Mouse (Mus musculus) forebrain, embryonic 11.5 days (tissue): ENCODE measurements around the gene Mgat5b. TPM values are rescaled to one million over a fixed set of nuclear protein-coding genes. Genes with fewer than 3 reads are reported as not detected.

Experiments
- ATAC-seq: fragments of 200-750 bp; cut with Nextera tagmentation; replicated peaks from 2 replicates; pipeline ENCODE4 v1.8.0; 2017; ENCODE audit warnings: moderate TSS enrichment; ENCODE audit not compliant: low FRiP score
- DNase-seq: peaks from one replicate; pipeline ENCODE4 v3.0.0-alpha.2; 2017; ENCODE audit warnings: low spot score
- H3K27ac ChIP-seq: fragments of 300-500 bp; sonication (generic); 2 replicates; pipeline ENCODE4 v1.5.1; 2014; ENCODE audit warnings: low read depth, low read length
- H3K27me3 ChIP-seq: fragments of 300-500 bp; sonication (generic); 2 replicates; pipeline ENCODE4 v1.6.1; 2014; ENCODE audit warnings: mild to moderate bottlenecking, low read length, mixed read lengths; ENCODE audit not compliant: control insufficient read depth, insufficient read depth
- H3K36me3 ChIP-seq: fragments of 300-500 bp; sonication (generic); 2 replicates; pipeline ENCODE4 v1.6.1; 2014; ENCODE audit warnings: mild to moderate bottlenecking, low read length, moderate library complexity, mixed read lengths; ENCODE audit not compliant: control insufficient read depth, insufficient read depth
- H3K4me1 ChIP-seq: fragments of 300-500 bp; sonication (generic); replicated peaks from 2 replicates; pipeline ENCODE4 v1.6.1; 2014; ENCODE audit warnings: low read length, mixed read lengths; ENCODE audit not compliant: control insufficient read depth, insufficient read depth
- H3K4me2 ChIP-seq: fragments of 300-500 bp; sonication (generic); 2 replicates; pipeline ENCODE4 v1.6.1; 2014; ENCODE audit warnings: low read depth, mild to moderate bottlenecking, low read length, moderate library complexity, mixed read lengths; ENCODE audit not compliant: severe bottlenecking
- H3K4me3 ChIP-seq: fragments of 300-500 bp; sonication (generic); 2 replicates; pipeline ENCODE4 v1.5.1; 2014; ENCODE audit warnings: low read depth, low read length
- H3K9ac ChIP-seq: fragments of 300-500 bp; sonication (generic); 2 replicates; pipeline ENCODE4 v1.6.1; 2014; ENCODE audit warnings: low read length
- H3K9me3 ChIP-seq: fragments of 300-500 bp; sonication (generic); 2 replicates; pipeline ENCODE4 v1.6.1; 2016; ENCODE audit warnings: low read length, mixed read lengths; ENCODE audit not compliant: control insufficient read depth
- WGBS: fragments of 180-500 bp; shearing (Covaris S2); extraction: QIAGEN DNeasy Blood & Tissue Kit; methylation state at CpG from one replicate; pipeline ENCODE4 v1.1.7; 2014; 5-methylcytosine and 5-hydroxymethylcytosine counted together
- polyA plus RNA-seq: library from polyadenylated mRNA; unstranded; fragments of >200 nt; fragmentation: Nextera tagmentation; extraction: Ambion mirVana; gene quantifications from 2 replicates; pipeline ENCODE4 v1.2.1, GENCODE M21; 2014

Mgat5b gene
- polyA plus RNA-seq, 1 experiment from 2014 or later: 9.3 TPM

DNA sequence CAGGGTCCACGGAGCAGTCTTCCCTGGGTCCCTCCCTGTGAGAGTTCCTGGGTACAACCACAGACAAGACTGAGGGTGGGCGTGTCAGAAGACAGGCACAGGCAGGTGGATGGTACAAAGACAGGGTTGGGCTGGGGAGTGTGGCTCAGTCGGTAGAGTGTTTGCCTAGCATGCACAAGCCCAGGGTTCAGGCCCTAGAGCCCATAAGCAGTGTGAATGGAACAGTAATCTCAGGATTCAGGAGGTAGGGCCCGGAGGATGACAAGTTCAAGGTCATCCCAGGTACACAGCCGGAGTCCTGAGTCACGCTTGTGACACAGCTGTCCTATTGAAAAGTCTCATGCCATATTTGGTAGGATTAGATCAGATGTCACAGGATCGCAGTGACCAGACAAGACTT, 55.7 kb downstream of the Mgat5b start:
- no peaks in the 10 kb centered on the region for H3K36me3 ChIP-seq
- DNase-seq (no peak), ATAC-seq (no peak)
- H3K4me1 ChIP-seq: no peaks in the 10 kb centered on the region
- 89% methylated on average over 7 of the region's 7 CpGs for WGBS
- no peaks in the 10 kb centered on the region for H3K9me3 ChIP-seq
- no peaks in the 10 kb centered on the region for H3K27me3 ChIP-seq
- no peak overlapping the region for H3K4me3 ChIP-seq
- H3K9ac ChIP-seq: no peak overlapping the region
- H3K27ac ChIP-seq: no peak overlapping the region
- no peak overlapping the region for H3K4me2 ChIP-seq

DNA sequence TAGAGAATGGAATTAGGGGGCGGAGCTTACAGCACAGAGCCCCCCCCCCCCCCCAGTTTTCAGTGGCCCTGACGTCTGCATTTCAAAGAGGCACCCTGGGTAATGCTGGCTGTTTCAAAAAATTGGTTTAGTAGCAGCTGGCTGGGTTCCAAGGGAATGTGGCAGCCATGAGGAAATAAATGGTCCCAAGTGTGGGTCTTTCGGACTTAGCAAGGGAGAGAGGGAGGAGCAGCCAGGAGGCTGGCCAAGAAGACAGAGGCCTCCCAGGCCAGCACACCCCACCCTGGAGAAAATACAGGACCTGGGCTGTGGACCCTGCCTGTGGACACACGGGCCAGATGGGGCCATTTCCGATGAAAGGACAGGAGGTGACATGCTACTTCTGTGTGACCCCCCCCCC, 61.6 kb downstream of the Mgat5b start:
- DNase-seq (peak; percentile 52), ATAC-seq (no peak)
- no peaks in the 10 kb centered on the region for H3K9me3 ChIP-seq
- H3K4me1 ChIP-seq: peaks cover 5% of the 10 kb centered on the region; the same call in 1 of the 2 replicates
- WGBS: 47% methylated on average over 5 of the region's 5 CpGs
- no peaks in the 10 kb centered on the region for H3K36me3 ChIP-seq
- H3K9ac ChIP-seq: no peak overlapping the region
- H3K27ac ChIP-seq: no peak overlapping the region; the same call in 1 of the 2 replicates
- no peak overlapping the region for H3K4me3 ChIP-seq
- H3K27me3 ChIP-seq: no peaks in the 10 kb centered on the region
- no peak overlapping the region for H3K4me2 ChIP-seq

DNA sequence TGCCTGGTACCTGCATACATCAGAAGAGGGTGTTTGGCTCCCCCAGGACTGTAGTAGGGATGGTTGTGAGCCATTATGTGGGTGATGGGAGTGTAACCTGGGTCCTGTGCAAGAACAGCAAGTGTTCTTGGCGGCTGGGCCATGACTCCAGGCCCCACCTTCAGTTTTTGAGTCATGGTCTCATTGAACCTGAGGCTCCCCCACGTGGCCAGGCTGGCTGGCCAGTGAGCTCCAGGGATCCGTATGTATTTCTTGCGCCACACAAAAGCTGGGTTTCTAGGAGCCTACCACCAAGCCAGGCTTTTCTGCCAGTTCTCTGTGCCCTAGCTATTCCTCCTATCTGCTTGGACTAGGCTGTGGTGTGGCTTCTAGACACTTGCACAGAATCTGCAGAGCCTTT, 63.9 kb downstream of the Mgat5b start:
- H3K4me1 ChIP-seq: peaks cover 5% of the 10 kb centered on the region; the same call in 1 of the 2 replicates
- DNase-seq (no peak), ATAC-seq (no peak)
- 53% methylated on average over 4 of the region's 4 CpGs for WGBS
- H3K9ac ChIP-seq: no peak overlapping the region
- no peaks in the 10 kb centered on the region for H3K27me3 ChIP-seq
- H3K4me3 ChIP-seq: no peak overlapping the region
- no peak overlapping the region for H3K27ac ChIP-seq
- H3K4me2 ChIP-seq: no peak overlapping the region
- no peaks in the 10 kb centered on the region for H3K36me3 ChIP-seq
- no peaks in the 10 kb centered on the region for H3K9me3 ChIP-seq

DNA sequence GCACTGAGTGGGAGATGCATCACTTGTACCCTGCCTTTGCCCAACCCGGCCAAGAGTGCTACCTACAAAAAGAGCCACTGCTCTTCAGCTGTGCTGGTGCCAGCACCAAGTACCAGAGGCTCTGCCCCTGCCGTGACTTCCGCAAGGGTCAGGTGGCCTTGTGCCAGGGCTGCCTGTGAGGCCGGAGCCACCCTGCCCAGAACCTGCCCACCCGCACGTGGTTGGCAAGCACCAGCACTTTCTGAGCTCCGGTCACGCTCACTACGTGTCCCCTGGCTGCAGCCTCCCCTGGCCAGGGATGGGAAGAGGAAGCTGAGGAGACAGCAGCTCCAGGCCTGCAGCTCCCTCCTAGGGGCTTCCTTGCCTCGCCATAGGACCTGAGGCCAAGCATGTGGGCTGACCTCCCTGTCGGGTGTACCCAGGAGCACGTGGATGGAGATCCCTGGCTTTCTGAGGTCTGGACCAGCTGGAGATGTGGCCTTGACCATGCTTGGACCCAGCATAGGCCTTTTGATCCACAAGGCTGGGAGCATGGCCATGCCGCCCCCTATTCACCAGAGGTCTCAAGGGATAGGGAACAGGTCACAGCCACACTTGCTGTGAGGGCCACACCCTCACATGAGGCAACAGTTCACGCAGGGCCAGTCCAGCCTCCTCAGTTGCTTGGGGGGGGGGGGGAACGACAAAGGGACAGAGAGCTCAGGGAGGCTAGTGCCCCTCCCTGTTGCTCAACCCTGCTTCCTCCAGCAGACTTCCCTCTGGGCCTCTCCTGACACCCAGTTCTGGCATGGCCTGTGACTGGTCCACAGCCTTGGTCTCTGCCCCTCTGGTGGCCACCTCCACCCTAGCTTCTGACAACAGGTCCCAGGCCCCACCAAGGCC, 67.1 kb downstream of the Mgat5b start:
- WGBS: 77% methylated on average over 15 of the region's 15 CpGs
- H3K4me2 ChIP-seq: no peak overlapping the region
- no peak overlapping the region for H3K9ac ChIP-seq
- no peak for DNase-seq
- no peaks in the 10 kb centered on the region for H3K9me3 ChIP-seq
- peaks cover 2% of the 10 kb centered on the region; the same call in 1 of the 2 replicates for H3K4me1 ChIP-seq
- no peak for ATAC-seq
- no peak overlapping the region for H3K27ac ChIP-seq
- no peaks in the 10 kb centered on the region for H3K27me3 ChIP-seq
- no peak overlapping the region for H3K4me3 ChIP-seq
- H3K36me3 ChIP-seq: no peaks in the 10 kb centered on the region

DNA sequence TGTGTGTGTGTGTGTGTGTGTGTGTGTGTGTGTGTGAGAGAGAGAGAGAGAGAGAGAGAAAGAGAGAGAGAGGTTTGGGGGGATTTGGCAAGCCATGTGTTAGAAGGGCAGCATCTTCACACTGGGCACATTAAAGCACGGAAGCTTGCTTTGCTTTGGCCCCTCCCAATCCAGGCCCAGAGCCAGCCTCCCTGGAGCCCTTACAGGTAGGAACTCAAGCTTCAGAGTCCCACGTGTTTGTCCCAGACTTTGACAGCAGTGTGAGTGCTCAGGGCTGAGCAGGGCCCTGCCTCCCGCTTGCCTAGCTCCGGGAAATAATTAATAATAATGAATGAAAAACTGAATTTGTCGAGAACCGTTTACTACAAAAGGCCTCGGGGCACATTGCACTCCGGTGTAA, 69.5 kb downstream of the Mgat5b start:
- no peaks in the 10 kb centered on the region; the same call in 1 of the 2 replicates for H3K27me3 ChIP-seq
- H3K4me3 ChIP-seq: no peak overlapping the region
- H3K4me2 ChIP-seq: no peak overlapping the region
- H3K4me1 ChIP-seq: peaks cover 2% of the 10 kb centered on the region; the same call in 1 of the 2 replicates
- DNase-seq (no peak), ATAC-seq (no peak)
- no peaks in the 10 kb centered on the region for H3K36me3 ChIP-seq
- no peak overlapping the region for H3K27ac ChIP-seq
- H3K9ac ChIP-seq: no peak overlapping the region
- 55% methylated on average over 8 of the region's 8 CpGs for WGBS
- H3K9me3 ChIP-seq: no peaks in the 10 kb centered on the region

DNA sequence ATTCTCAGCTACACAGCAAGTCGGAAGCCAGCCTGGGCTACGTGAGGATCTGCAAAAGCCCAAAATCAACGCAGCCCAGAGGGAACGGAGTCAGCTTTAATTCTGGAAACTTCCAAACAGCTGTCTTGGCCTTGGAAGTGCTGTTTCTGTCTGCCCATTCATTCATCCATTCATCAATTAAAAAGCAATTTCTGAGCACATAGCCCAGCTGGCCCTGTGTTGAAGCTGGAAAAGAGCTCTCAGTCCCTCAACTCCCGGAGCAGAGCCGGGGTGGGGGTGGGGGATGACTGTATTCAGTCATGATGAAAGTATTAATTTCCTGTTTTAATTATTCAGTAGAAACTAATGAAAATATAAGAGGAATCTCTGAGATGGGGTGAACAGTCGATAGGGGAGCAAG, 71.6 kb downstream of the Mgat5b start:
- H3K4me1 ChIP-seq: peaks cover 5% of the 10 kb centered on the region; the same call in 1 of the 2 replicates
- H3K4me2 ChIP-seq: no peak overlapping the region
- no peak overlapping the region for H3K27ac ChIP-seq
- no peaks in the 10 kb centered on the region for H3K36me3 ChIP-seq
- no peak for DNase-seq
- H3K4me3 ChIP-seq: no peak overlapping the region
- H3K9ac ChIP-seq: no peak overlapping the region
- WGBS: 84% methylated on average over 7 of the region's 7 CpGs
- ATAC-seq: no peak
- peaks cover 5% of the 10 kb centered on the region for H3K27me3 ChIP-seq
- no peaks in the 10 kb centered on the region for H3K9me3 ChIP-seq

DNA sequence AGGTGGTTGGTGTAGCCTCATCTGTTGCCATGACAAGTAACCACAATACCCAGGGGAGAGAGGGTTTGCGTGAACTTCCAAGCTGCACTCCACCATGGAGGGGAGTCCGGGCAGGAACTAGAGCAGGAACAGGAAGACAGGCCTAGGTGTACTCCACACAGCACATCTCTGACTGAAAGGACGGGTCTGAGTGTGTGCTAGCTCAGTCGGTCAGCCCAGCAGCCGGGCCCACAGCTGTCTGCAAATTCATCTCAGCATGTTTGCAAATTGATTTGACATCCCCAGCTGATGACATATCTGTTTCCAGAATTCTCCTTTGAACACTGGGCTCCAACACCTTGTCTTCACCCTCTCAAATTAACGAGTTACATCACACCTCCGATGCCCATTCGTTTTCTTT, 72.7 kb downstream of the Mgat5b start:
- peaks cover 5% of the 10 kb centered on the region; the same call in 1 of the 2 replicates for H3K4me1 ChIP-seq
- peaks cover 5% of the 10 kb centered on the region for H3K27me3 ChIP-seq
- no peak overlapping the region for H3K4me3 ChIP-seq
- no peak overlapping the region for H3K4me2 ChIP-seq
- ATAC-seq (no peak), DNase-seq (no peak)
- 78% methylated on average over 8 of the region's 8 CpGs for WGBS
- H3K9me3 ChIP-seq: no peaks in the 10 kb centered on the region
- H3K36me3 ChIP-seq: no peaks in the 10 kb centered on the region
- H3K27ac ChIP-seq: no peak overlapping the region
- H3K9ac ChIP-seq: no peak overlapping the region

DNA sequence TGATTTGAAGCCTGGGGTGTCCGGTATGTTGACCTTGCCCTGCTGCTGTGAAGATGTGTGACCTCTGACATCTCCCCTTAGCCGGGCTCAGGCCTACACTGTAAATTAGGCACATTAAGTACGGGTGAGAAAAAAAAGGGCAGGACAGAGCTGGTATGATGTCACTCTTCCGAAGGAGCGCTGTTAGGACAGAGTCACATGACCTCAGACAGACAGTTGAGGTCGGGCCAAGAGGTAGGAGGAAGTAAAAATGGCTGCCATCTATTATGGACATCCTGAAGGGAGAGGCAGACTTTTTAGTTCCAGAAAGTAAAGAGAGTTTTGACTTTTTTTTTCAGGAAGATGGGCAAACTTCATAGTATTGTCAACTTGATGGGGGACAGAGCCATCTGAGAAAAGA, 73.3 kb downstream of the Mgat5b start:
- no peak overlapping the region for H3K27ac ChIP-seq
- peaks cover 5% of the 10 kb centered on the region; the same call in 1 of the 2 replicates for H3K4me1 ChIP-seq
- H3K27me3 ChIP-seq: peaks cover 5% of the 10 kb centered on the region
- ATAC-seq (no peak), DNase-seq (no peak)
- no peak overlapping the region for H3K4me2 ChIP-seq
- H3K36me3 ChIP-seq: no peaks in the 10 kb centered on the region
- WGBS: 78% methylated on average over 6 of the region's 6 CpGs
- H3K9me3 ChIP-seq: no peaks in the 10 kb centered on the region
- no peak overlapping the region for H3K9ac ChIP-seq
- H3K4me3 ChIP-seq: no peak overlapping the region
